Comparison of ENCODE assay signal across 8 mouse cellular contexts in the genomic region with DNA sequence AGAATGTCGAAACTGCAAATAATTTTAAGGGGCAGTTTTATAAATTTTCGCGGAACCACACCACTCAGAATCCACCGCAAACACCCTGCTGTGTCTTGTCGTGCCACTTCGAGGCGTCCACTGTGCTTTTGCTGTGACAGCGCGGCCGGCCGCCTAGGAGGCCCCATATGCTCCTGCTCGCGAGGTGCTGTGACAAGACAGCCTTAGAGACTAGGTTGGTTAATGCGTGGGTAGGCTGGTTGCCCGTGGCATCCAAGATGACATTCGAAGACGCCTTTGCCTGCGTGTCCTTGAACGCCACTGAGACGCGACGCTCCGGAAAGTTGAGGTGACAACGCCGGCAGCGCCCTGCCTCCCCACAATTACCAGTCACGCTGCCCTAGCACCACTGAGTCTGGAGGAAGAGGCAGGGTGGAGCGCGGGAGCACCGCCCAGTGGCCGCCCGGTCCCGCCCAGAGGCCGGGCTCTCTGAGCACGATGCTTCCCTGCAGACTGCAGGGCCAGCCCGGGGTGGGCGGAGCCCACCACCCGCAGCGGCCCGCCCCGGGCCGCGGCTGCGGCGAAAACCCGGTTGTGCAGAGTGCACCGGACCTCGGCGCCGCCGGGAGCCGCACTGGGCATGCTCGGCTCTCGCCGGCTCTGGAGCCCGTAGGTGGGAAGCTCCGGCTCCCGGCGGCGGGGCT. TPM values are rescaled to one million over a fixed set of nuclear protein-coding genes. Genes with fewer than 3 reads are reported as not detected.
A peak's percentile ranks its signal among the peaks of the same experiment; 100 is the strongest.
DNase-seq lines count a peak whose midpoint lies in the region; ATAC-seq and TF ChIP-seq lines count a peak whose summit lies in the region.

Gene Mfap3l, plus strand, starts transcription at position 578 of the 683 bp plus-strand sequence.

- no peaks in the 10 kb centered on the region for H3K9me3 ChIP-seq in ES-E14 (ENCODE audit: control insufficient read depth, insufficient read depth, low read depth, low read length)
- no peaks in the 10 kb centered on the region for H3K9me3 ChIP-seq in forebrain, embryonic 15.5 days
- H3K9me3 ChIP-seq in liver, embryonic 16.5 days (replicated peaks; ENCODE audit: control insufficient read depth, low read length): no peaks in the 10 kb centered on the region
- H3K9me3 ChIP-seq in neural tube, embryonic 12.5 days: no peaks in the 10 kb centered on the region
- H3K9me3 ChIP-seq in stomach, postnatal 0 days (ENCODE audit: control insufficient read depth, low read length): no peaks in the 10 kb centered on the region

- TF ChIP-seq CTCF in stomach, postnatal 0 days (IDR thresholded peaks at IDR 0.05; ENCODE audit: low read depth): peak; percentile 51

- no peaks in the 10 kb centered on the region for H3K36me3 ChIP-seq in ES-E14 (ENCODE audit: control insufficient read depth, insufficient read depth, low read length, poor library complexity, severe bottlenecking)
- H3K36me3 ChIP-seq in forebrain, embryonic 15.5 days: no peaks in the 10 kb centered on the region
- H3K36me3 ChIP-seq in liver, embryonic 16.5 days (ENCODE audit: control insufficient read depth, insufficient read depth): no peaks in the 10 kb centered on the region
- H3K36me3 ChIP-seq in neural tube, embryonic 12.5 days: no peaks in the 10 kb centered on the region
- H3K36me3 ChIP-seq in stomach, postnatal 0 days (ENCODE audit: control insufficient read depth, insufficient read depth, low read length): no peaks in the 10 kb centered on the region

- in situ Hi-C loops in ES-E14 (cut with MboI; ENCODE audit: low sequenced_read_pairs in 2 of 2, unreplicated experiment in 2 of 2): loop anchor here in 1 of 2 experiments (25.0 kb wide), 1 partner anchor 230 kb away; no protein-coding TSS in a partner anchor

- H3K27ac ChIP-seq in ES-E14 (ENCODE audit: insufficient read depth, low read depth, low read length, poor library complexity, severe bottlenecking): no peak within 1 kb of the TSS
- H3K27ac ChIP-seq in forebrain, embryonic 15.5 days (replicated peaks): peak within 1 kb of the TSS; percentile 72
- H3K27ac ChIP-seq in liver, embryonic 16.5 days (ENCODE audit: low read length): no peak within 1 kb of the TSS
- peak within 1 kb of the TSS; percentile 50; the same call in 1 of the 2 replicates for H3K27ac ChIP-seq in neural tube, embryonic 12.5 days
- H3K27ac ChIP-seq in stomach, postnatal 0 days (replicated peaks): peak within 1 kb of the TSS; percentile 81

- peak within 1 kb of the TSS; percentile 52 for H3K9ac ChIP-seq in ES-E14 (ENCODE audit: insufficient read depth, low read depth, low read length, poor library complexity, severe bottlenecking)
- H3K9ac ChIP-seq in forebrain, embryonic 15.5 days (replicated peaks): peak within 1 kb of the TSS; percentile 63
- H3K9ac ChIP-seq in liver, embryonic 16.5 days (ENCODE audit: low read depth, low read length): no peak within 1 kb of the TSS; the same call in 1 of the 2 replicates
- peak within 1 kb of the TSS; percentile 66 for H3K9ac ChIP-seq in neural tube, embryonic 12.5 days
- H3K9ac ChIP-seq in stomach, postnatal 0 days (ENCODE audit: low read length): peak within 1 kb of the TSS; percentile 65

- DNase-seq in ES-E14 (ENCODE audit: low read depth, low spot score): peak; percentile 63
- DNase-seq in cerebellum, adult 18-20 months: peak; percentile 92
- peak; percentile 90 for DNase-seq in heart, postnatal 14 days
- peak; percentile 71 for DNase-seq in large intestine, adult 2 months (ENCODE audit: low read depth, low spot score)
- peak; percentile 93 for DNase-seq in stomach, postnatal 0 days (ENCODE audit: low spot score)

- no peak for TF ChIP-seq EP300 in stomach, postnatal 0 days (optimal IDR thresholded peaks at IDR 0.05)

- peak within 1 kb of the TSS; percentile 66 to 71 for H3K4me3 ChIP-seq in ES-E14 (ENCODE audit: insufficient read depth in 1 of 2, low read depth in 1 of 2, low read length in 2 of 2, poor library complexity in 1 of 2, severe bottlenecking in 1 of 2)
- peak within 1 kb of the TSS; percentile 70 for H3K4me3 ChIP-seq in forebrain, embryonic 15.5 days
- peak within 1 kb of the TSS; percentile 59 for H3K4me3 ChIP-seq in liver, embryonic 16.5 days (ENCODE audit: low read depth, low read length)
- H3K4me3 ChIP-seq in neural tube, embryonic 12.5 days: peak within 1 kb of the TSS; percentile 65
- peak within 1 kb of the TSS; percentile 60 for H3K4me3 ChIP-seq in stomach, postnatal 0 days (ENCODE audit: low read depth, low read length)

- H3K4me1 ChIP-seq in ES-E14 (ENCODE audit: control insufficient read depth in 2 of 2, insufficient read depth in 2 of 2, low read length in 2 of 2, poor library complexity in 1 of 2): peaks cover 0 to 5% of the 10 kb centered on the region in 2 experiments; a peak in 1 of 4 replicates
- H3K4me1 ChIP-seq in forebrain, embryonic 15.5 days: peaks cover 14% of the 10 kb centered on the region
- peaks cover 4% of the 10 kb centered on the region; the same call in 1 of the 2 replicates for H3K4me1 ChIP-seq in liver, embryonic 16.5 days (ENCODE audit: control insufficient read depth, low read depth, low read length)
- H3K4me1 ChIP-seq in neural tube, embryonic 12.5 days: peaks cover 7% of the 10 kb centered on the region; the same call in 1 of the 2 replicates
- H3K4me1 ChIP-seq in stomach, postnatal 0 days (replicated peaks; ENCODE audit: control insufficient read depth, insufficient read depth): 0 out of 2 replicates have a peak, but pooled peaks cover 6% of the 10 kb centered on the region

- WGBS in forebrain, embryonic 15.5 days: under 1% methylated on average over 60 of the region's 60 CpGs
- WGBS in large intestine, adult 2 months: under 1% methylated on average over 60 of the region's 60 CpGs
- under 1% methylated on average over 60 of the region's 60 CpGs for WGBS in liver, embryonic 16.5 days (ENCODE audit: insufficient replicate concordance)
- WGBS in neural tube, embryonic 12.5 days: under 1% methylated on average over 60 of the region's 60 CpGs
- WGBS in stomach, postnatal 0 days: under 1% methylated on average over 54 of the region's 60 CpGs

- intact Hi-C loops in heart, postnatal 14 days (cut with DNase I): loop anchor here (5.0 to 10.0 kb wide), 3 partner anchors 235 to 882 kb away; partner anchors contain the start of gene Clcn3

- H3K27me3 ChIP-seq in forebrain, embryonic 15.5 days: 0 out of 2 replicates have a peak, but pooled peaks cover 6% of the 10 kb centered on the region
- H3K27me3 ChIP-seq in liver, embryonic 16.5 days (ENCODE audit: control insufficient read depth, insufficient read depth, low read depth, low read length): peaks cover 42% of the 10 kb centered on the region
- H3K27me3 ChIP-seq in neural tube, embryonic 12.5 days (replicated peaks): no peaks in the 10 kb centered on the region
- no peaks in the 10 kb centered on the region for H3K27me3 ChIP-seq in stomach, postnatal 0 days (ENCODE audit: control insufficient read depth, insufficient read depth, low read length)

- peak; percentile 98 for ATAC-seq in forebrain, embryonic 15.5 days (replicated peaks)
- peak; percentile 98 for ATAC-seq in liver, embryonic 16.5 days (ENCODE audit: low read depth)
- ATAC-seq in neural tube, embryonic 12.5 days (ENCODE audit: low FRiP score, low read depth): peak; percentile 97
- peak; percentile 100 for ATAC-seq in stomach, postnatal 0 days (ENCODE audit: low FRiP score, low TSS enrichment)

- H3K4me2 ChIP-seq in forebrain, embryonic 15.5 days (replicated peaks): peak within 1 kb of the TSS; percentile 94
- H3K4me2 ChIP-seq in liver, embryonic 16.5 days (ENCODE audit: low read depth, low read length): peak within 1 kb of the TSS; percentile 82
- H3K4me2 ChIP-seq in neural tube, embryonic 12.5 days (replicated peaks): peak within 1 kb of the TSS; percentile 97
- peak within 1 kb of the TSS; percentile 98 for H3K4me2 ChIP-seq in stomach, postnatal 0 days (replicated peaks; ENCODE audit: low read depth)

TF ChIP-seq in ES-E14, 5 proteins besides CTCF, POLR2A, EP300 and RAD21:
- TF ChIP-seq HCFC1 (IDR thresholded peaks at IDR 0.05; ENCODE audit: borderline replicate concordance, insufficient read depth, low read length) (0 out of 2 replicates have a peak, but pooled peaks have one; percentile 13), CHD2 (IDR thresholded peaks at IDR 0.05; ENCODE audit: low read depth, low read length) (no peak), ZNF384 (IDR thresholded peaks at IDR 0.05; ENCODE audit: low read depth, low read length) (peak; percentile 97)
TF ChIP-seq in ES-E14: peak in this region for 2.

RNA-seq across cellular contexts. Expression of gene Mfap3l, which starts in this region (rescaled TPM):
- 7.0 and 9.1 TPM in 2 replicates for total RNA-seq in ES-E14 (2012; rRNA removed)
- 1.1 and 1.3 TPM in 2 replicates for polyA plus RNA-seq in forebrain, embryonic 15.5 days (2015; fragmentation: Nextera tagmentation; extraction: Ambion mirVana)
- 1 to 10 TPM; 6.9 to 7.5 TPM for total RNA-seq in heart, postnatal 14 days (2021)
- 0.73 and 1.6 TPM in 2 replicates for polyA plus RNA-seq in large intestine, adult 2 months (2012; rRNA removed)
- 0.30 and 0.38 TPM in 2 replicates for polyA plus RNA-seq in liver, embryonic 16.5 days (2015; fragmentation: Nextera tagmentation; extraction: Ambion mirVana)
- polyA plus RNA-seq in neural tube, embryonic 12.5 days (2016; fragmentation: Nextera tagmentation; extraction: Ambion mirVana): 3.0 and 3.3 TPM in 2 replicates
- polyA plus RNA-seq in stomach, postnatal 0 days (2015; fragmentation: Nextera tagmentation; extraction: Ambion mirVana): 7.6 and 8.0 TPM in 2 replicates

Comparison
In these comparisons a context has a peak if more than half of its experiments do, and no peak if none do; other contexts are left out.
1. Peak in ATAC-seq, H3K4me3 ChIP-seq and H3K4me2 ChIP-seq in liver, embryonic 16.5 days; RNA of the gene not detected or under 1 TPM.
2. H3K27ac ChIP-seq: peak in forebrain, embryonic 15.5 days (single experiment), neural tube, embryonic 12.5 days (single experiment) and stomach, postnatal 0 days (single experiment); none in ES-E14 (single experiment) and liver, embryonic 16.5 days (single experiment).
3. Peak in every context shown above with its lines, with median percentiles within 50 percentile points of each other: DNase-seq, H3K4me3 ChIP-seq, ATAC-seq and H3K4me2 ChIP-seq.